In genomic region chr10:81643449-81644055, GRCm38 (mm10) we compare ENCODE assay signal across 1 mouse cellular context.
A peak's percentile ranks its signal among the peaks of the same experiment; 100 is the strongest.
TF ChIP-seq lines count a peak whose summit lies in the region.

No protein-coding gene starts in this region.

TF ChIP-seq in MEL, 35 proteins besides CTCF, POLR2A, EP300 and RAD21 (continued from another document):
- TF ChIP-seq ELF1 (IDR thresholded peaks at IDR 0.05; ENCODE audit: low read depth, low read length), result peak; percentile 74
- TF ChIP-seq MEF2A (IDR thresholded peaks at IDR 0.05; ENCODE audit: extremely low read depth, insufficient replicate concordance, low read depth, low read length, poor library complexity, severe bottlenecking), result 0 out of 2 replicates have a peak, but pooled peaks have one; percentile 40
- no peak for TF ChIP-seq GABPA (IDR thresholded peaks at IDR 0.05; ENCODE audit: low read depth, low read length)
- TF ChIP-seq NRF1 (IDR thresholded peaks at IDR 0.05; ENCODE audit: insufficient read depth, low read depth, low read length, poor library complexity, severe bottlenecking), result peak; percentile 95; the same call in 1 of the 2 replicates
- TF ChIP-seq HCFC1 (IDR thresholded peaks at IDR 0.05; ENCODE audit: low read depth, low read length), result peak; percentile 69
- TF ChIP-seq TCF12 (IDR thresholded peaks at IDR 0.05; ENCODE audit: low read depth, low read length), result peak; percentile 50; the same call in 1 of the 2 replicates
- TF ChIP-seq TAL1 (IDR thresholded peaks at IDR 0.05; ENCODE audit: low read length), result no peak
- peak; percentile 70 for TF ChIP-seq NELFE (IDR thresholded peaks at IDR 0.05; ENCODE audit: low read depth, low read length)
- TF ChIP-seq POLR2AphosphoS2 (IDR thresholded peaks at IDR 0.05; ENCODE audit: low read length), result peak; percentile 52; the same call in 1 of the 2 replicates
- no peak for TF ChIP-seq ZC3H11A (IDR thresholded peaks at IDR 0.05; ENCODE audit: low read depth, low read length)
- no peak for TF ChIP-seq ZNF384 (IDR thresholded peaks at IDR 0.05; ENCODE audit: low read depth, low read length)
- TF ChIP-seq CHD2 (IDR thresholded peaks at IDR 0.05; ENCODE audit: low read length), result no peak
- no peak for TF ChIP-seq MYB (IDR thresholded peaks at IDR 0.05; ENCODE audit: low read depth, low read length)
- peak; percentile 99 for TF ChIP-seq MAX (IDR thresholded peaks at IDR 0.05; ENCODE audit: low read length)
- no peak for TF ChIP-seq UBTF (IDR thresholded peaks at IDR 0.05; ENCODE audit: borderline replicate concordance, insufficient read depth, low read depth, low read length)
